Mouse (Mus musculus) brain, adult 10 weeks (tissue): ENCODE measurements around the gene Arl13a. TPM values are rescaled to one million over a fixed set of nuclear protein-coding genes. Genes with fewer than 3 reads are reported as not detected.

Experiments used
- polyA plus RNA-seq: library from polyadenylated mRNA; stranded (reverse); fragments of 350-450 nt; fragmentation: Illumina TruSeq; extraction: RNeasy Lipid Tissue Mini Kit (QIAGEN cat#74804); gene quantifications from one replicate; pipeline ENCODE4 v1.2.3, GENCODE M21; 2015; ENCODE audit warnings: low read depth, low replicate concordance

The Arl13a gene
- not detected for polyA plus RNA-seq

DNA sequence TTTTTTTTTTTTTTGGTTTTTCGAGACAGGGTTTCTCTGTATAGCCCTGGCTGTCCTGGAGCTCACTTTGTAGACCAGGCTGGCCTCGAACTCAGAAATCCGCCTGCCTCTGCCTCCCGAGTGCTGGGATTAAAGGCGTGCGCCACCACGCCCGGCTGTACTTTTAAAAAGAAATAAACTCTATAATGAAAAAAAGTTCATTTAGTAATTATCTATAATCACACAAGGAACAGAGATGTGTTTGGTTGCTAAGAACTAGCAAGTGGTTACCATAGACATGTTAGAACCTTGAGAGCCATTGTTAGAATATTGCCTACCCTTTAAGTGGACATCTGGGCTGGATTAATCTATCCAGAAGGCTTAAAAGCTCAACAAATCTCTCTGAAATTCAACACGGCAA, at the start of gene Arl13a:
Gene Arl13a (plus strand): TSS at position 301 of the 400 bp plus-strand sequence.

DNA sequence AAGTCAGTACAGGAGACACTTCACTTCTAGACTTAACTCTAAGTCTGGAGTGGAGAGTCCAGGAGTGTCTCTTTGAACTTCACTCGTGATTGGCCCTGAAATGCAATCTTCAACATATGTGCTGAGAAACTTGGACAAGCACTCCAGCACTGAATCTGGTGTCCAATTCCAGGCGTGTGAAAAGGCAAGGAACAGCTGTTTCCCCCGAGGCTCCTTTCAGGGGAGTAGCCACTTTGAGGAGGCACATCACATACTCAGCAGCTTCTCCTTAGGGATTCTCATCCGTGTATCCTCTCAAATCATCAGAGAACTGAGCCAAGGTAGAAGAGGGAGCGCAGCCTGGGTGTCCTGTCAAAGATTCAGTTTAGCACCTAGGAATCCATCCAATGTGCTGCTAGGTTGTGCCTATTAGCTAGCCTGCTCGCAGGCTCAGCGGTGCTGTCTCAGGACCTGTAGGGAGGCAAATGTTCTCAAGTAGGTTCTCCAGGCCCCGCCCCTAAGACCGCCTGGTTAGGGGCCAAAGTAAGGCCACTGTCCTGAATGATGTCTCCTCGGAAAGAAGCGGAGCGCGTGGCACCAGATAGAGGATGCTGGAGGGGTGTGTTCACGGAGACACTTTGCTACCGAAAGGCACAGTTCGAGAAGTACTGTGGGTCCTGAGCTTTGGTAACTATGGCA, 25.1 kb upstream of the Arl13a start, which contains the start of gene Xkrx:
Gene Xkrx (minus strand): TSS at position 34 of the 678 bp plus-strand sequence.

DNA sequence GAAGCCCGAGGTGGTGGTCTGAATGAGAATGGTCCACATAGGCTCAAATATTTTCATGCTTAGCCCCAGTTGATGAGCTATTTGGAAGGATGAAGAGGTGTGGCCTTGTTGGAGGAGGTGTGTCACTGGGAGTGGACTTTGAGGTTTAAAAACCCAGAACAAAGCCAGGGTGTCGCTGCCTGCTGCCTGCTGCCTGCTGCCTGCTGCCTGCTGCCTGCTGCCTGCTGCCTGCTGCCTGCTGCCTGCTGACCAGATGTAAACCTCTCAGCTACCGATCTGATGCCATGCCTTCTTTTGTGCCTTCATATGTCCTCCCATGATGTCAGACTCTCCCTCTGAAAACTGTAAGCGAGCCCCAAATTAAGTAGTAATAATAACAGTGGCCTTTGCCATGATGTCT, 34.6 kb downstream of the Arl13a start, which contains the start of gene Nox1:
Gene Nox1 (minus strand): TSS at position 101 of the 400 bp plus-strand sequence.

Other genes with a start within 250 kb of the Arl13a start
- gene Sytl4, start 205.7 kb upstream of the Arl13a start, polyA plus RNA-seq: 0.86 TPM
- 87.4 TPM for gene Cstf2, start 128.3 kb upstream of the Arl13a start, polyA plus RNA-seq
- gene Xkrx, start 25.4 kb upstream of the Arl13a start, polyA plus RNA-seq: 1.2 TPM
- not detected for gene Nox1, start 34.5 kb downstream of the Arl13a start, polyA plus RNA-seq
- gene Trmt2b, start 89.5 kb downstream of the Arl13a start, polyA plus RNA-seq: 17.5 TPM
- gene Tmem35a, start 107.7 kb downstream of the Arl13a start, polyA plus RNA-seq: 80.0 TPM
- gene Cenpi, start 120.6 kb downstream of the Arl13a start, polyA plus RNA-seq: 0.34 TPM
- gene Drp2, start 217.1 kb downstream of the Arl13a start, polyA plus RNA-seq: 31.7 TPM